Mouse (Mus musculus): ENCODE measurements around the gene Gpr35. TPM values are rescaled to one million over a fixed set of nuclear protein-coding genes. Genes with fewer than 3 reads are reported as not detected.

Gene Gpr35
- polyA plus RNA-seq, 1 experiment from 2014 or later, result 0.64 TPM

- H3K27me3 ChIP-seq (replicated peaks), result no peaks in the 10 kb centered on the region
- ATAC-seq (ENCODE audit: low FRiP score), result no peak
- no peak overlapping the region for H3K4me3 ChIP-seq (replicated peaks)
- 96% methylated on average over 10 of the region's 10 CpGs for WGBS
- no peak overlapping the region for H3K9ac ChIP-seq (replicated peaks)
- no peaks in the 10 kb centered on the region for H3K4me1 ChIP-seq
- no peak overlapping the region for H3K27ac ChIP-seq (replicated peaks)
- peaks cover 92% of the 10 kb centered on the region for H3K36me3 ChIP-seq
- no peak overlapping the region for H3K4me2 ChIP-seq
- no peaks in the 10 kb centered on the region for H3K9me3 ChIP-seq (replicated peaks)
These were observed 78.7 kb downstream of the Gpr35 start for GRCm38 (mm10) chr1:93029387-93029786.

- no peak for ATAC-seq (ENCODE audit: low FRiP score)
- H3K9ac ChIP-seq (replicated peaks), result no peak overlapping the region
- no peaks in the 10 kb centered on the region for H3K27me3 ChIP-seq (replicated peaks)
- no peaks in the 10 kb centered on the region for H3K9me3 ChIP-seq (replicated peaks)
- no peaks in the 10 kb centered on the region for H3K4me1 ChIP-seq
- no peak overlapping the region for H3K4me3 ChIP-seq (replicated peaks)
- WGBS, result 81% methylated on average over 2 of the region's 2 CpGs
- H3K36me3 ChIP-seq, result peaks cover 92% of the 10 kb centered on the region
- H3K27ac ChIP-seq (replicated peaks), result no peak overlapping the region
- no peak overlapping the region for H3K4me2 ChIP-seq
These were observed 79.4 kb downstream of the Gpr35 start for GRCm38 (mm10) chr1:93030060-93030459.

- H3K27me3 ChIP-seq (replicated peaks), result no peaks in the 10 kb centered on the region
- H3K4me2 ChIP-seq, result no peak overlapping the region
- no peak for ATAC-seq (ENCODE audit: low FRiP score)
- WGBS, result 90% methylated on average over 3 of the region's 3 CpGs
- no peak overlapping the region for H3K27ac ChIP-seq (replicated peaks)
- peaks cover 92% of the 10 kb centered on the region for H3K36me3 ChIP-seq
- H3K4me1 ChIP-seq, result no peaks in the 10 kb centered on the region
- H3K4me3 ChIP-seq (replicated peaks), result no peak overlapping the region
- H3K9ac ChIP-seq (replicated peaks), result no peak overlapping the region
- H3K9me3 ChIP-seq (replicated peaks), result no peaks in the 10 kb centered on the region
These were observed 80.5 kb downstream of the Gpr35 start for GRCm38 (mm10) chr1:93031199-93031598.

GRCm38 (mm10) chr1:93033989-93034388 is 83.3 kb downstream of the Gpr35 start:
- peaks cover 95% of the 10 kb centered on the region for H3K36me3 ChIP-seq
- WGBS, result 48% methylated on average over 8 of the region's 8 CpGs
- H3K9me3 ChIP-seq (replicated peaks), result no peaks in the 10 kb centered on the region
- no peaks in the 10 kb centered on the region for H3K4me1 ChIP-seq
- H3K4me3 ChIP-seq (replicated peaks), result no peak overlapping the region
- ATAC-seq (ENCODE audit: low FRiP score), result no peak
- H3K27me3 ChIP-seq (replicated peaks), result no peaks in the 10 kb centered on the region
- H3K27ac ChIP-seq (replicated peaks), result no peak overlapping the region
- H3K4me2 ChIP-seq, result no peak overlapping the region
- H3K9ac ChIP-seq (replicated peaks), result no peak overlapping the region

GRCm38 (mm10) chr1:93035981-93036380 is 85.3 kb downstream of the Gpr35 start:
- H3K4me1 ChIP-seq, result no peaks in the 10 kb centered on the region
- H3K9me3 ChIP-seq (replicated peaks), result no peaks in the 10 kb centered on the region
- no peak overlapping the region for H3K4me3 ChIP-seq (replicated peaks)
- no peak overlapping the region for H3K4me2 ChIP-seq
- no peak for ATAC-seq (ENCODE audit: low FRiP score)
- no peaks in the 10 kb centered on the region for H3K27me3 ChIP-seq (replicated peaks)
- no peak overlapping the region for H3K27ac ChIP-seq (replicated peaks)
- H3K36me3 ChIP-seq, result peaks cover 96% of the 10 kb centered on the region
- no peak overlapping the region for H3K9ac ChIP-seq (replicated peaks)
- 75% methylated on average over 4 of the region's 4 CpGs for WGBS

Other genes with a start within 250 kb of the Gpr35 start
- gene Gpc1, start 119.2 kb upstream of the Gpr35 start, polyA plus RNA-seq (2015; fragmentation: Nextera tagmentation; extraction: Ambion mirVana), result 63.1 and 64.6 TPM in 2 replicates
- gene Ankmy1, start 48.0 kb upstream of the Gpr35 start, polyA plus RNA-seq (2015; fragmentation: Nextera tagmentation; extraction: Ambion mirVana), result 0.69 and 1.3 TPM in 2 replicates
- 17.2 and 17.9 TPM in 2 replicates for gene Dusp28, start 43.9 kb upstream of the Gpr35 start, polyA plus RNA-seq (2015; fragmentation: Nextera tagmentation; extraction: Ambion mirVana)
- 29.8 and 33.4 TPM in 2 replicates for gene Rnpepl1, start 40.1 kb upstream of the Gpr35 start, polyA plus RNA-seq (2015; fragmentation: Nextera tagmentation; extraction: Ambion mirVana)
- gene Capn10, start 16.5 kb upstream of the Gpr35 start, polyA plus RNA-seq (2015; fragmentation: Nextera tagmentation; extraction: Ambion mirVana), result 55.4 and 60.8 TPM in 2 replicates
- gene Aqp12, start 55.5 kb downstream of the Gpr35 start, polyA plus RNA-seq (2015; fragmentation: Nextera tagmentation; extraction: Ambion mirVana), result not detected in 2 replicates
- 433 and 485 TPM in 2 replicates for gene Kif1a, start 151.1 kb downstream of the Gpr35 start, polyA plus RNA-seq (2015; fragmentation: Nextera tagmentation; extraction: Ambion mirVana)
- gene Agxt, start 184.4 kb downstream of the Gpr35 start, polyA plus RNA-seq (2015; fragmentation: Nextera tagmentation; extraction: Ambion mirVana), result not detected in 2 replicates
- 0.10 and 0.75 TPM in 2 replicates for gene 2310007B03Rik, start 210.1 kb downstream of the Gpr35 start, polyA plus RNA-seq (2015; fragmentation: Nextera tagmentation; extraction: Ambion mirVana)
- 0.23 and 0.32 TPM in 2 replicates for gene Crocc2, start 217.9 kb downstream of the Gpr35 start, polyA plus RNA-seq (2015; fragmentation: Nextera tagmentation; extraction: Ambion mirVana)

All from neural tube, embryonic 15.5 days (tissue).